Mouse (Mus musculus) small intestine, adult 2 months (tissue): ENCODE data around the gene Dctn1.

Experiments
- CTCF ChIP-seq: fragments of 200-500 bp; IDR thresholded peaks from 2 replicates; pipeline ENCODE4 v1.5.1; 2012; ENCODE audit warnings: low read depth, mild to moderate bottlenecking, control low read depth, inconsistent platforms, low read length, moderate library complexity, mixed read lengths; ENCODE audit not compliant: insufficient replicate concordance, insufficient read length; ENCODE audit errors: extremely low read depth
- POLR2A ChIP-seq: fragments of 200-500 bp; IDR thresholded peaks from 2 replicates; pipeline ENCODE4 v1.6.1; 2012; ENCODE audit warnings: low read depth, mild to moderate bottlenecking, control low read depth, inconsistent platforms, low read length, moderate library complexity

GRCm38 (mm10) chr6:83145209-83145608, 20.5 kb upstream of the Dctn1 start:
- TF ChIP-seq CTCF (no peak), POLR2A (no peak)
